Mouse (Mus musculus) lung, postnatal 14 days (tissue): ENCODE results near the gene Hc.

Source experiments
- DNase-seq: peaks from one replicate; pipeline ENCODE4 v3.0.0; 2021

The Hc gene

GRCm38 (mm10) chr2:35061338-35061737 lies at the start of gene Hc:
TSS of gene Hc (minus strand) at chr2:35061438.
- no peak for DNase-seq

GRCm38 (mm10) chr2:35110521-35110920 lies 49.3 kb upstream of the Hc start:
- DNase-seq = no peak

- DNase-seq = no peak
Observed at GRCm38 (mm10) chr2:35109924-35110304, 48.7 kb upstream of the Hc start.

GRCm38 (mm10) chr2:35109141-35109923 lies 48.1 kb upstream of the Hc start, which contains the start of gene Cntrl:
TSS of gene Cntrl (plus strand) at chr2:35109492.
- DNase-seq = peak; percentile 97

GRCm38 (mm10) chr2:35108712-35109111 lies 47.5 kb upstream of the Hc start:
- DNase-seq = peak; percentile 34

GRCm38 (mm10) chr2:35107984-35108635 lies 46.9 kb upstream of the Hc start:
- peak; percentile 62 for DNase-seq

GRCm38 (mm10) chr2:35104843-35105242 lies 43.6 kb upstream of the Hc start:
- DNase-seq = no peak

GRCm38 (mm10) chr2:35103558-35103957 lies 42.3 kb upstream of the Hc start:
- no peak for DNase-seq

- DNase-seq = no peak
Observed at GRCm38 (mm10) chr2:35102777-35103176, 41.5 kb upstream of the Hc start.

- no peak for DNase-seq
Observed at GRCm38 (mm10) chr2:35101443-35101842, 40.2 kb upstream of the Hc start, which contains the start of gene AI182371. TSS of gene AI182371 (minus strand) at chr2:35101543.

- no peak for DNase-seq
Observed at GRCm38 (mm10) chr2:35100529-35100928, 39.3 kb upstream of the Hc start.

GRCm38 (mm10) chr2:35087418-35087817 lies 26.2 kb upstream of the Hc start:
- no peak for DNase-seq

- no peak for DNase-seq
Observed at GRCm38 (mm10) chr2:35079166-35079565, 17.9 kb upstream of the Hc start.

GRCm38 (mm10) chr2:35074328-35074727 lies 13.1 kb upstream of the Hc start:
- no peak for DNase-seq

GRCm38 (mm10) chr2:35072547-35072946 lies 11.3 kb upstream of the Hc start:
- DNase-seq = no peak

GRCm38 (mm10) chr2:35070275-35070674 lies 9.0 kb upstream of the Hc start:
- DNase-seq = no peak

GRCm38 (mm10) chr2:35069124-35069523 lies 7.9 kb upstream of the Hc start:
- no peak for DNase-seq

GRCm38 (mm10) chr2:35067117-35067516 lies 5.9 kb upstream of the Hc start:
- DNase-seq = no peak

GRCm38 (mm10) chr2:35066525-35067082 lies 5.4 kb upstream of the Hc start:
- no peak for DNase-seq

GRCm38 (mm10) chr2:35063333-35064030 lies 2.2 kb upstream of the Hc start:
- DNase-seq = no peak

GRCm38 (mm10) chr2:35060897-35061296 lies 341 bp downstream of the Hc start:
- DNase-seq = no peak

GRCm38 (mm10) chr2:35060256-35060655 lies 982 bp downstream of the Hc start:
- no peak for DNase-seq

- DNase-seq = no peak
Observed at GRCm38 (mm10) chr2:35058325-35058724, 2.9 kb downstream of the Hc start.
